Mouse (Mus musculus) embryonic facial prominence, embryonic 15.5 days (tissue): ENCODE measurements around the gene Plg. TPM values are rescaled to one million over a fixed set of nuclear protein-coding genes. Genes with fewer than 3 reads are reported as not detected.

Experiments
- ATAC-seq: fragments of 200-750 bp; cut with Nextera tagmentation; 2 replicates; pipeline ENCODE4 v1.8.0; 2017; ENCODE audit warnings: low read depth, moderate TSS enrichment; ENCODE audit not compliant: insufficient number of reproducible peaks, low FRiP score, low TSS enrichment
- H3K27ac ChIP-seq: fragments of 300-500 bp; sonication (generic); replicated peaks from 2 replicates; pipeline ENCODE4 v1.5.1; 2015; ENCODE audit warnings: mild to moderate bottlenecking, inconsistent platforms
- H3K27me3 ChIP-seq: fragments of 300-500 bp; sonication (generic); 2 replicates; pipeline ENCODE4 v1.6.1; 2015; ENCODE audit warnings: inconsistent platforms
- H3K36me3 ChIP-seq: fragments of 300-500 bp; sonication (generic); 2 replicates; pipeline ENCODE4 v1.6.1; 2015; ENCODE audit warnings: mild to moderate bottlenecking, inconsistent platforms
- H3K4me1 ChIP-seq: fragments of 300-500 bp; sonication (generic); 2 replicates; pipeline ENCODE4 v1.6.1; 2015; ENCODE audit warnings: inconsistent platforms
- H3K4me2 ChIP-seq: fragments of 300-500 bp; sonication (generic); replicated peaks from 2 replicates; pipeline ENCODE4 v1.6.1; 2015; ENCODE audit warnings: mild to moderate bottlenecking, inconsistent platforms
- H3K4me3 ChIP-seq: fragments of 300-500 bp; sonication (generic); replicated peaks from 2 replicates; pipeline ENCODE4 v1.5.1; 2015; ENCODE audit warnings: mild to moderate bottlenecking, inconsistent platforms
- H3K9ac ChIP-seq: fragments of 300-500 bp; sonication (generic); 2 replicates; pipeline ENCODE4 v1.6.1; 2015; ENCODE audit warnings: inconsistent platforms
- H3K9me3 ChIP-seq: fragments of 300-500 bp; sonication (generic); replicated peaks from 2 replicates; pipeline ENCODE4 v1.6.1; 2016; ENCODE audit warnings: inconsistent platforms
- WGBS: fragments of 180-500 bp; shearing (Covaris S2); methylation state at CpG from one replicate; pipeline ENCODE4 v1.1.7; 2015; 5-methylcytosine and 5-hydroxymethylcytosine counted together
- polyA plus RNA-seq: library from polyadenylated mRNA; unstranded; fragments of >200 nt; fragmentation: Nextera tagmentation; extraction: Ambion mirVana; gene quantifications from 2 replicates; pipeline ENCODE4 v1.2.1, GENCODE M21; 2015

The Plg gene
- not detected in 2 replicates for polyA plus RNA-seq

- Histone ChIP-seq H3K27ac (no peak within 1 kb of the TSS), H3K27me3 (no peaks in the 10 kb centered on the region), H3K4me2 (no peak within 1 kb of the TSS), H3K9me3 (no peaks in the 10 kb centered on the region), H3K4me1 (no peaks in the 10 kb centered on the region), H3K4me3 (no peak within 1 kb of the TSS), H3K9ac (no peak within 1 kb of the TSS), H3K36me3 (no peaks in the 10 kb centered on the region)
- 89% methylated on average over 11 of the region's 11 CpGs for WGBS
- ATAC-seq = no peak
Measured at GRCm38 (mm10) chr17:12377981-12378705, at the start of gene Plg. Plg (plus strand) TSS chr17:12378608.

- no peak for ATAC-seq
Measured at GRCm38 (mm10) chr17:12335115-12335514, 43.3 kb upstream of the Plg start.

GRCm38 (mm10) chr17:12336073-12336868 is 42.1 kb upstream of the Plg start:
- WGBS = 82% methylated on average over 19 of the region's 19 CpGs
- H3K9me3 ChIP-seq = no peaks in the 10 kb centered on the region
- no peak overlapping the region for H3K9ac ChIP-seq
- no peak for ATAC-seq
- H3K4me2 ChIP-seq = no peak overlapping the region
- H3K27me3 ChIP-seq = no peaks in the 10 kb centered on the region
- H3K4me1 ChIP-seq = no peaks in the 10 kb centered on the region
- H3K4me3 ChIP-seq = no peak overlapping the region
- no peaks in the 10 kb centered on the region for H3K36me3 ChIP-seq
- H3K27ac ChIP-seq = no peak overlapping the region

More at GRCm38 (mm10) chr17:12335115-12335514, 43.3 kb upstream of the Plg start:
- no peak overlapping the region for H3K9ac ChIP-seq
- H3K27me3 ChIP-seq = no peaks in the 10 kb centered on the region
- H3K27ac ChIP-seq = no peak overlapping the region
- H3K4me2 ChIP-seq = no peak overlapping the region
- 66% methylated on average over 6 of the region's 6 CpGs for WGBS
- H3K9me3 ChIP-seq = no peaks in the 10 kb centered on the region
- no peak overlapping the region for H3K4me3 ChIP-seq
- H3K4me1 ChIP-seq = no peaks in the 10 kb centered on the region
- no peaks in the 10 kb centered on the region for H3K36me3 ChIP-seq

DNA sequence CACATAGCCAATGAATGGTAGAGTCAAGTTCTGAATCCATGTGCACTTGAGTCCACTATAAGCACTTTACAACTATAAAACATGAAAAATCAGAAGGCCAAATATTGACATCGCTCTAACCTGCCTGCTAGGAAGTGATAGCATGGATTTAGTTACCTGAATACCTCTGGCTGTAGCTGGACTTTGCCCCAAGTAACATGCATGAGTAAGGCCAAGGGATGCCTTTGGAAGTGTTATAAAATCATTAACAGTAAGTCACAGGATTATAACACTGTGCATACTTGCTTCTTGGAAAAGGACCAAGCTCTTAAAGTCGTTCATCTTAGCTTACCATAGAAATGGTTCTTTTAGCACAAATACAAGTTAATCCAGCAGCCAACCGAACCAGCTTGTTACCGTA is 41.3 kb upstream of the Plg start:
- WGBS = 67% methylated on average over 4 of the region's 4 CpGs
- no peak overlapping the region for H3K27ac ChIP-seq
- H3K27me3 ChIP-seq = no peaks in the 10 kb centered on the region
- no peaks in the 10 kb centered on the region for H3K9me3 ChIP-seq
- no peaks in the 10 kb centered on the region for H3K4me1 ChIP-seq
- H3K36me3 ChIP-seq = no peaks in the 10 kb centered on the region
- no peak overlapping the region for H3K4me2 ChIP-seq
- no peak overlapping the region for H3K4me3 ChIP-seq
- no peak for ATAC-seq
- no peak overlapping the region for H3K9ac ChIP-seq

DNA sequence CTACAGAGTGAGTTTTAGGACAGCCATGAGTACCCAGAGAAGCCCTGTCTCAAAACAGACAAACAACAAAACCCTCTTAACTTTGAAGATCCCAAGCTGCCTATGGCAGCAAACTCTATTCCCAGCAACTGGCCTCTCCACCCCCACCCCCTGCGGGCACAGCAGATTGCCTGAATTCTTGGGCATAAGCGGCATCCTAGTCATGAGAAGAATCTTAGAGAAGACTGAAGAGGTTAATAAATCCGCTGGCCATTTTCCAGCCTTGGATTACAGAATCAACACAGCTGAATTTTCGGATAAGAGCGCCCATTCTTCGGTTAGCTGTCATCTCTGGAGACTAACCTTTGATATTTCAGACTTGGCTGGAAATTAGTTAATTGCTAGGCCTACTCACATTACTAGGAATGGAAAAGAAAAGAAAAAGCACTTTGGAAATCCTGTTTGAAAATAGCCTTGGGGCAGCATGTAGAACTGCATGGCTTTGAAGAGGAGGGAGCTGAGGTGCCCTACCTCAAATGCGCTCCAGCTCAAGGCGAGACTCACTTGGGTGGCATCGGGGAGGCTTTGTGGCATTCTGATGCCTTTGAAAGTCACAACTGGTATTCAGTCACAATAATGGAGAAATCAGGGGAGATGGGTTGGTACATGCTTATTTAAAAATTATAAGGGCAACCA is 34.6 kb upstream of the Plg start:
- ATAC-seq = peak; percentile 29; the same call in 1 of the 2 replicates
- no peaks in the 10 kb centered on the region for H3K27me3 ChIP-seq
- H3K4me2 ChIP-seq = no peak overlapping the region
- WGBS = 32% methylated on average over 9 of the region's 9 CpGs
- H3K27ac ChIP-seq = 0 out of 2 replicates have a peak overlapping the region, but pooled peaks have one; percentile 11
- H3K9me3 ChIP-seq = no peaks in the 10 kb centered on the region
- H3K9ac ChIP-seq = no peak overlapping the region
- no peak overlapping the region for H3K4me3 ChIP-seq
- peaks cover 11% of the 10 kb centered on the region; the same call in 1 of the 2 replicates for H3K4me1 ChIP-seq
- H3K36me3 ChIP-seq = no peaks in the 10 kb centered on the region

DNA sequence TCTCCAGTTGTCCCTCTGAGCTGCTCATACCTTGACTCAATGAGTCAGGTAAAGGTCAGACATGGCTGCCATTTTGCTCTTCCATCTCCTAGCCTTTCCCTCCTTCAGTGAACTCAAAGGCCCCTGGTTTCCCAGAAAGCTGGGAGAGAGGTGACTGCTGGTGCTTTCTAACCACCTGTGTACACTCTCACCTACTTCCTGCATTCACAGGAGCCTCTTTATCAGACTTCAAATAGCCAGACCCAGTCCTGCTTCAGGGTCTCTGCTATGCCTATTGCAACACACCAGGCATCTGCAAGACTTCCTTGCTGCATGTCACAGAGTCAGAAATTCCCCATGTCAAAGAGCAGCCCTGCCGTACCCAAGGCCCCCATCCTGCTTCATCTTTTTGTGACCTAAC is 30.9 kb upstream of the Plg start:
- Histone ChIP-seq H3K9ac (no peak overlapping the region), H3K36me3 (no peaks in the 10 kb centered on the region), H3K9me3 (no peaks in the 10 kb centered on the region), H3K4me3 (no peak overlapping the region), H3K4me1 (peaks cover 11% of the 10 kb centered on the region; the same call in 1 of the 2 replicates), H3K27ac (no peak overlapping the region), H3K4me2 (no peak overlapping the region), H3K27me3 (no peaks in the 10 kb centered on the region)
- ATAC-seq = no peak
- WGBS = 84% methylated on average over 1 of the region's 1 CpGs

DNA sequence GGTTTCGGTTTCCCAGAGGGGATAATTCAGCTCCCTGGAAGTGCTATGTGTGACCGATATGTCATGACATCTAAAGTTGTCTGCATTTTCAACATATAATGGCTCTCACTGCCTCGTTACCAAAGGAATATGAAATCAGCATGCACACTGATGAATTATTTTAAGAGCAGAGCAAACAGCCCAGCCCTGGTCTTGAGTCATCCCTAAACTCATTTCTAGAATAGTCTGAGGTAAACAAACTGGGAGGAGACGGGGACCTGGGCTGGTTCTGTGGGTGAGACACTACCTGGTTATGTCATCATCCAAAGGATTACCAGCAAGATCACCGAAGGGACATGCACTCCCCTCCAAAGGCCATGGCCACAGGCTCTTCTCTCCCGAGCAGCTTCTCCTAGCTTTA is 26.8 kb upstream of the Plg start:
- H3K4me1 ChIP-seq = no peaks in the 10 kb centered on the region
- H3K4me3 ChIP-seq = no peak overlapping the region
- no peak overlapping the region for H3K4me2 ChIP-seq
- H3K9ac ChIP-seq = no peak overlapping the region
- no peak overlapping the region for H3K27ac ChIP-seq
- no peaks in the 10 kb centered on the region for H3K36me3 ChIP-seq
- no peak for ATAC-seq
- 75% methylated on average over 6 of the region's 6 CpGs for WGBS
- H3K9me3 ChIP-seq = no peaks in the 10 kb centered on the region
- H3K27me3 ChIP-seq = no peaks in the 10 kb centered on the region

DNA sequence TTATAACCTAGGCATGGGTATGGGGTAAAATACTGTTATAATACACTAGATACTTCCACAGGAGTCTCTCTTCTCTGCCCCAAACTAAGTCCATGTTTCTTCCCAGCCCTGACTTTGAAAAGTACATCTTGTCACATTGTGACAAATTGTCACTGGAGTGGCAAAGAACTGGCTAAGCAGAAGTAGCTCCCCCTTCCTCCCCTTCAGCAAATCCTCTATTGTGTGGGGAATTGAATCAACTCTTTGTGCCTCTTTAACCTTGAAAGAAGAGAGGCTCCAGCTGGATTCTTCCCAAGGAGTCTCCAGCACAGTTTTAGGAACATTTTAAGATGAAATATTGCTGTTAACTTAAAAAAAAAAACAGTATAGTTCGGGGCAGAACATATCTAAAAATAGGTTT is 25.6 kb upstream of the Plg start:
- ATAC-seq = no peak
- H3K36me3 ChIP-seq = no peaks in the 10 kb centered on the region
- H3K9me3 ChIP-seq = no peaks in the 10 kb centered on the region
- no peak overlapping the region for H3K4me2 ChIP-seq
- H3K4me1 ChIP-seq = no peaks in the 10 kb centered on the region
- no peaks in the 10 kb centered on the region for H3K27me3 ChIP-seq
- 50% methylated on average over 1 of the region's 1 CpGs for whole genome bisulfite sequencing
- H3K9ac ChIP-seq = no peak overlapping the region
- no peak overlapping the region for H3K27ac ChIP-seq
- no peak overlapping the region for H3K4me3 ChIP-seq

DNA sequence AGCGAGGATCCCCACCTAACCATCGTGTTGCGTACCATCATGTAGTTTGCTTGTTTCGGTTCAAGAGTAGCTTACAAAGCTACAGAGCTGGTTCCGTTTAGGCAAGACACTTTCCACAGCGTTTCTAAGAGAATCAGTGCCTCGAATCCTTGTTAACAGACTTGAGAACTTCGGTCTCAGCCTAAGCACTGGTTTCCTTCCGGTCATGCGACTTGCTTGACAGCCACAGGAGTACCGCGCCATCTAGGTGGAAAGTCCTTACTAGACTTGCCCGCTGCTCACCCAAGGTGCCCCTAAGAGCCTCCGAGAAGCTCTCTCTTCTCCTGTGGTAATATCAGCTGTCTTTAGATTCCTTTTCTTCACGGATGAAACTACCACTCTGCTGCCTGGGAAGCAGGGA is 18.5 kb upstream of the Plg start:
- no peak overlapping the region for H3K4me3 ChIP-seq
- no peaks in the 10 kb centered on the region for H3K27me3 ChIP-seq
- no peak overlapping the region for H3K27ac ChIP-seq
- H3K9ac ChIP-seq = no peak overlapping the region
- no peak for ATAC-seq
- no peaks in the 10 kb centered on the region for H3K36me3 ChIP-seq
- no peaks in the 10 kb centered on the region for H3K9me3 ChIP-seq
- no peak overlapping the region for H3K4me2 ChIP-seq
- no peaks in the 10 kb centered on the region for H3K4me1 ChIP-seq
- 84% methylated on average over 15 of the region's 15 CpGs for WGBS

GRCm38 (mm10) chr17:12363601-12364425 is 14.6 kb upstream of the Plg start:
- no peaks in the 10 kb centered on the region for H3K27me3 ChIP-seq
- no peak overlapping the region for H3K9ac ChIP-seq
- 81% methylated on average over 11 of the region's 11 CpGs for WGBS
- no peaks in the 10 kb centered on the region for H3K36me3 ChIP-seq
- H3K4me1 ChIP-seq = no peaks in the 10 kb centered on the region
- H3K9me3 ChIP-seq = no peaks in the 10 kb centered on the region
- H3K27ac ChIP-seq = no peak overlapping the region
- H3K4me2 ChIP-seq = no peak overlapping the region
- no peak overlapping the region for H3K4me3 ChIP-seq
- ATAC-seq = no peak

DNA sequence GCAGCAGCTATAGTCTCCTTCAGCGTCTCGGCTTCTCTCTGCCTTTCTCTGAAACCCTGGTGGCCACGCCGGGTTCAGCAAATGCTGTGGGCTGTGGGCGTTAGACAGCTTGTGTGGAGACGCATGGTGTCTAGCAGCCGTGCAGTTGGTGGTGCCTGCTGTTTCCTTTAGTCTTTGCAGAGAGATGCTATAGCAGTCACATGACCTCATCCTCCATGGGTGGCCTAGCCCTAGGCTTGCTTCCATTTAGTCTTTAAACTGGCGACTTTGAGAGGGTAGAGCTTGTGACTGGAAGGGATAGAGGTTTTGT is 14.0 kb upstream of the Plg start:
- Histone ChIP-seq H3K9me3 (no peaks in the 10 kb centered on the region), H3K4me1 (no peaks in the 10 kb centered on the region), H3K27ac (no peak overlapping the region), H3K4me2 (no peak overlapping the region), H3K27me3 (no peaks in the 10 kb centered on the region), H3K9ac (no peak overlapping the region), H3K4me3 (no peak overlapping the region), H3K36me3 (no peaks in the 10 kb centered on the region)
- ATAC-seq = no peak
- 39% methylated on average over 8 of the region's 8 CpGs for WGBS
